14 mouse cellular contexts compared by ENCODE assay signal in genomic region chr11:32126311-32126698, GRCm38 (mm10).
DNase-seq lines count a peak whose midpoint lies in the region; ATAC-seq and TF ChIP-seq lines count a peak whose summit lies in the region.
"Had no signal": no experiment of that assay in that cellular context is flagged by ENCODE, and none has a peak within 500 bp of the region (broad histone marks: within the 10 kb centered on the region; RNA-seq: fewer than 3 reads in every experiment).

No protein-coding gene starts in this region.

- peaks cover 16% of the 10 kb centered on the region for H3K27me3 ChIP-seq in heart, embryonic 10.5 days (ENCODE audit: insufficient read depth, poor library complexity, severe bottlenecking)
- H3K27me3 ChIP-seq in heart, adult 2 months (ENCODE audit: control insufficient read depth, insufficient read depth, low read length), result no peaks in the 10 kb centered on the region
- H3K27me3 ChIP-seq in spleen, adult 2 months (ENCODE audit: control insufficient read depth, insufficient read depth, low read length), result no peaks in the 10 kb centered on the region
- no peaks in the 10 kb centered on the region for H3K27me3 ChIP-seq in limb, embryonic 13.5 days
- H3K27me3 ChIP-seq: embryonic facial prominence, embryonic 13.5 days; hindbrain, embryonic 15.5 days had no signal

- H3K9me3 ChIP-seq in heart, embryonic 10.5 days, result no peaks in the 10 kb centered on the region
- H3K9me3 ChIP-seq in limb, embryonic 13.5 days, result no peaks in the 10 kb centered on the region
- H3K9me3 ChIP-seq: embryonic facial prominence, embryonic 13.5 days; hindbrain, embryonic 15.5 days had no signal

- 70% methylated on average over 5 of the region's 5 CpGs for WGBS in heart, embryonic 10.5 days
- 67% methylated on average over 5 of the region's 5 CpGs for WGBS in heart, adult 2 months
- 41% methylated on average over 5 of the region's 5 CpGs for WGBS in spleen, adult 2 months
- 54% methylated on average over 5 of the region's 5 CpGs for WGBS in limb, embryonic 13.5 days
- WGBS in olfactory bulb, adult 2 months, result 43% methylated on average over 5 of the region's 5 CpGs

- no peak for TF ChIP-seq EP300 in heart, adult 2 months (IDR thresholded peaks at IDR 0.05; ENCODE audit: insufficient read depth, low read depth, low read length)

- 0 out of 2 replicates have a peak overlapping the region, but pooled peaks have one; percentile 14 for H3K4me2 ChIP-seq in limb, embryonic 13.5 days (replicated peaks)
- H3K4me2 ChIP-seq: embryonic facial prominence, embryonic 13.5 days; hindbrain, embryonic 15.5 days had no signal

- H3K9ac ChIP-seq in heart, adult 2 months (ENCODE audit: low read depth, low read length), result no peak overlapping the region
- no peak overlapping the region for H3K9ac ChIP-seq in limb, embryonic 13.5 days
- H3K9ac ChIP-seq: embryonic facial prominence, embryonic 13.5 days; hindbrain, embryonic 15.5 days had no signal

- DNase-seq in heart, embryonic 10.5 days (ENCODE audit: low spot score), result peak; percentile 16
- DNase-seq in heart, adult 2 months, result no peak
- DNase-seq in spleen, adult 2 months (ENCODE audit: low read depth in 1 of 2, low spot score in 2 of 2), result no peak
- DNase-seq in spleen, postnatal 4 days (ENCODE audit: low spot score in 2 of 2), result no peak
- DNase-seq in adrenal gland, postnatal 4 days (ENCODE audit: low spot score in 2 of 2), result no peak
- no peak for DNase-seq in urinary bladder, postnatal 10 days (ENCODE audit: low spot score)
- DNase-seq: adrenal gland, adult 2 months; cerebellum, adult 18-20 months; gastrocnemius, postnatal 25 days; lung, postnatal 14 days had no signal

- intact Hi-C loops in heart, adult 2 months (cut with DNase I), result no loop called here

- ATAC-seq in limb, embryonic 13.5 days (ENCODE audit: low FRiP score, low read depth), result no peak

- H3K79me2 ChIP-seq in heart, adult 2 months (replicated peaks; ENCODE audit: control insufficient read depth, insufficient read depth, low read length), result no peaks in the 10 kb centered on the region

- H3K4me3 ChIP-seq in heart, embryonic 10.5 days, result no peak overlapping the region
- H3K4me3 ChIP-seq in heart, adult 2 months, result no peak overlapping the region
- H3K4me3 ChIP-seq in spleen, adult 2 months (ENCODE audit: extremely low read depth, insufficient read depth, insufficient read length), result no peak overlapping the region
- H3K4me3 ChIP-seq in limb, embryonic 13.5 days, result no peak overlapping the region
- no peak overlapping the region for H3K4me3 ChIP-seq in olfactory bulb, adult 2 months (ENCODE audit: insufficient read depth, low read depth, low read length)
- H3K4me3 ChIP-seq: embryonic facial prominence, embryonic 13.5 days; hindbrain, embryonic 15.5 days had no signal

- no peak for TF ChIP-seq POLR2A in heart, adult 2 months (IDR thresholded peaks at IDR 0.05; ENCODE audit: insufficient read depth, low read depth, low read length)
- TF ChIP-seq POLR2A in spleen, adult 2 months (IDR thresholded peaks at IDR 0.05; ENCODE audit: low read depth, low read length), result no peak
- TF ChIP-seq POLR2A in olfactory bulb, adult 2 months (IDR thresholded peaks at IDR 0.05; ENCODE audit: insufficient read depth, low read depth, low read length), result no peak

- H3K4me1 ChIP-seq in heart, embryonic 10.5 days, result no peaks in the 10 kb centered on the region
- no peaks in the 10 kb centered on the region for H3K4me1 ChIP-seq in heart, adult 2 months (ENCODE audit: control insufficient read depth, insufficient read depth, low read length)
- peaks cover 7% of the 10 kb centered on the region; the same call in 1 of the 2 replicates for H3K4me1 ChIP-seq in spleen, adult 2 months (ENCODE audit: control insufficient read depth, insufficient read depth, insufficient read length)
- H3K4me1 ChIP-seq in limb, embryonic 13.5 days, result peaks cover 10% of the 10 kb centered on the region; the same call in 1 of the 2 replicates
- peaks cover 31% of the 10 kb centered on the region for H3K4me1 ChIP-seq in olfactory bulb, adult 2 months (ENCODE audit: control insufficient read depth, insufficient read depth, low read length)

- no peaks in the 10 kb centered on the region for H3K36me3 ChIP-seq in heart, embryonic 10.5 days
- H3K36me3 ChIP-seq in heart, adult 2 months (ENCODE audit: control insufficient read depth, insufficient read depth, low read length), result no peaks in the 10 kb centered on the region
- no peaks in the 10 kb centered on the region for H3K36me3 ChIP-seq in spleen, adult 2 months (ENCODE audit: control insufficient read depth, insufficient read depth, low read length)
- H3K36me3 ChIP-seq in limb, embryonic 13.5 days, result no peaks in the 10 kb centered on the region
- H3K36me3 ChIP-seq: embryonic facial prominence, embryonic 13.5 days; hindbrain, embryonic 15.5 days had no signal

- H3K27ac ChIP-seq in heart, embryonic 10.5 days, result no peak overlapping the region
- H3K27ac ChIP-seq in heart, adult 2 months, result no peak overlapping the region
- H3K27ac ChIP-seq in spleen, adult 2 months (ENCODE audit: insufficient read depth, low read length), result peak overlapping the region; percentile 53
- no peak overlapping the region; the same call in 1 of the 2 replicates for H3K27ac ChIP-seq in limb, embryonic 13.5 days
- H3K27ac ChIP-seq in olfactory bulb, adult 2 months (ENCODE audit: insufficient read depth, low read depth, low read length), result peak overlapping the region; percentile 77
- H3K27ac ChIP-seq: embryonic facial prominence, embryonic 13.5 days had no signal

- no peak for TF ChIP-seq CTCF in heart, adult 2 months (IDR thresholded peaks at IDR 0.05)
- TF ChIP-seq CTCF in spleen, adult 2 months (IDR thresholded peaks at IDR 0.05; ENCODE audit: extremely low read depth, insufficient read depth, insufficient read length, insufficient replicate concordance), result no peak
- no peak for TF ChIP-seq CTCF in olfactory bulb, adult 2 months (IDR thresholded peaks at IDR 0.05; ENCODE audit: insufficient read depth, low read depth, low read length)

Comparison
In these comparisons a context has a peak if more than half of its experiments do, and no peak if none do; other contexts are left out.
1. H3K27ac ChIP-seq: peak in spleen, adult 2 months (single experiment) and olfactory bulb, adult 2 months (single experiment); none in heart, embryonic 10.5 days (single experiment), heart, adult 2 months (single experiment) and limb, embryonic 13.5 days (single experiment).